Comparison of ENCODE assay signal across 11 mouse cellular contexts in the genomic region with DNA sequence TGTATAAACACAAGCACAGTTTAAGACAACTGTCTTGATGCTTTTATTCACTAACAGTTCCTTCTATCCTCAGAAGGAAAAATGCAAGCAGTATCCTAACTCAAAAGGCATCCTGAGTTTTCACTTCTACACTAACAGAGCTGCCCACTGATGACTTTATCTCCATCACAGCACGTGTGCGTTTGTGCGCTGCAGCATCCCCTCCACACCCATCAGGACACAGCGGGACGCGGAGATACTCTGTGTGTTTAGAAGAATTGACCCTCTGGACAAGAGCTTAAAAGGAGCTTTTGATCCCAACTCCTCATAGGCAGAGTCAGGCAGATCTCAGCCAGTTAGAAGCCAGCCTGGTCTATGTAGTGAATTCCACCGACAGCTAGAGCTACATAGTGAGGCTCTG. TPM values are rescaled to one million over a fixed set of nuclear protein-coding genes. Genes with fewer than 3 reads are reported as not detected.
DNase-seq lines count a peak whose midpoint lies in the region; ATAC-seq lines count a peak whose summit lies in the region.
"Had no signal": no experiment of that assay in that cellular context is flagged by ENCODE, and none has a peak within 500 bp of the region (broad histone marks: within the 10 kb centered on the region; RNA-seq: fewer than 3 reads in every experiment).

No protein-coding gene starts in this region.

- no peak for DNase-seq in heart, postnatal 10 days
- no peak for DNase-seq in cerebellum, adult 11 months
- DNase-seq in urinary bladder, postnatal 4 days (ENCODE audit: low spot score in 2 of 2), result no peak
- DNase-seq in left cerebral cortex, postnatal 25 days (ENCODE audit: low spot score in 2 of 2), result no peak
- DNase-seq: cerebellum, postnatal 10 days; heart, postnatal 36 days had no signal

- 72% methylated on average over 7 of the region's 7 CpGs for WGBS in heart, embryonic 13.5 days
- WGBS in embryonic facial prominence, embryonic 13.5 days, result 76% methylated on average over 7 of the region's 7 CpGs
- WGBS in limb, embryonic 13.5 days, result 83% methylated on average over 7 of the region's 7 CpGs
- 54% methylated on average over 7 of the region's 7 CpGs for WGBS in midbrain, embryonic 16.5 days

- H3K9me3 ChIP-seq in heart, embryonic 13.5 days, result no peaks in the 10 kb centered on the region
- H3K9me3 ChIP-seq in embryonic facial prominence, embryonic 13.5 days, result no peaks in the 10 kb centered on the region
- H3K9me3 ChIP-seq in limb, embryonic 13.5 days, result no peaks in the 10 kb centered on the region
- no peaks in the 10 kb centered on the region for H3K9me3 ChIP-seq in midbrain, embryonic 16.5 days (replicated peaks; ENCODE audit: control insufficient read depth, low read length, poor library complexity, severe bottlenecking)

- ATAC-seq in heart, embryonic 13.5 days (ENCODE audit: extremely low read depth, insufficient number of reproducible peaks, low FRiP score, low TSS enrichment), result no peak
- ATAC-seq in embryonic facial prominence, embryonic 13.5 days (ENCODE audit: insufficient number of reproducible peaks, insufficient read depth, low FRiP score, low TSS enrichment, low read depth), result no peak
- no peak for ATAC-seq in limb, embryonic 13.5 days (ENCODE audit: low FRiP score, low read depth)
- ATAC-seq in midbrain, embryonic 16.5 days, result no peak

- no peak overlapping the region for H3K27ac ChIP-seq in heart, embryonic 13.5 days (replicated peaks)
- H3K27ac ChIP-seq in embryonic facial prominence, embryonic 13.5 days, result no peak overlapping the region
- H3K27ac ChIP-seq in limb, embryonic 13.5 days, result no peak overlapping the region
- no peak overlapping the region for H3K27ac ChIP-seq in midbrain, embryonic 16.5 days (ENCODE audit: low read length)
- H3K27ac ChIP-seq: macrophage had no signal

- H3K36me3 ChIP-seq in heart, embryonic 13.5 days, result no peaks in the 10 kb centered on the region
- H3K36me3 ChIP-seq in embryonic facial prominence, embryonic 13.5 days, result no peaks in the 10 kb centered on the region
- no peaks in the 10 kb centered on the region for H3K36me3 ChIP-seq in limb, embryonic 13.5 days
- H3K36me3 ChIP-seq in midbrain, embryonic 16.5 days (ENCODE audit: control insufficient read depth, insufficient read depth, low read length), result no peaks in the 10 kb centered on the region

- H3K4me1 ChIP-seq in heart, embryonic 13.5 days, result peaks cover 21% of the 10 kb centered on the region
- H3K4me1 ChIP-seq in embryonic facial prominence, embryonic 13.5 days, result peaks cover 13% of the 10 kb centered on the region; the same call in 1 of the 2 replicates
- peaks cover 18% of the 10 kb centered on the region for H3K4me1 ChIP-seq in limb, embryonic 13.5 days
- peaks cover 21% of the 10 kb centered on the region for H3K4me1 ChIP-seq in midbrain, embryonic 16.5 days (ENCODE audit: control insufficient read depth, insufficient read depth, low read length)

- no peak overlapping the region for H3K4me3 ChIP-seq in heart, embryonic 13.5 days
- H3K4me3 ChIP-seq in embryonic facial prominence, embryonic 13.5 days, result no peak overlapping the region
- H3K4me3 ChIP-seq in limb, embryonic 13.5 days, result no peak overlapping the region
- H3K4me3 ChIP-seq in midbrain, embryonic 16.5 days (ENCODE audit: low read depth, low read length), result no peak overlapping the region

- H3K4me2 ChIP-seq in heart, embryonic 13.5 days, result peak overlapping the region; percentile 84; the same call in 1 of the 2 replicates
- H3K4me2 ChIP-seq in embryonic facial prominence, embryonic 13.5 days, result peak overlapping the region; percentile 17; the same call in 1 of the 2 replicates
- peak overlapping the region; percentile 11; the same call in 1 of the 2 replicates for H3K4me2 ChIP-seq in limb, embryonic 13.5 days (replicated peaks)
- peak overlapping the region; percentile 35; the same call in 1 of the 2 replicates for H3K4me2 ChIP-seq in midbrain, embryonic 16.5 days (ENCODE audit: low read length)

- intact Hi-C loops in heart, postnatal 10 days (cut with DNase I), result loop anchor here (5.0 kb wide), 1 partner anchor 140 kb away; no protein-coding TSS in a partner anchor
- intact Hi-C loops in left cerebral cortex, postnatal 25 days (cut with DNase I), result loop anchor here (5.0 kb wide), 2 partner anchors 60 to 140 kb away; no protein-coding TSS in a partner anchor

- no peaks in the 10 kb centered on the region for H3K27me3 ChIP-seq in heart, embryonic 13.5 days (replicated peaks)
- no peaks in the 10 kb centered on the region for H3K27me3 ChIP-seq in embryonic facial prominence, embryonic 13.5 days
- peaks cover 18% of the 10 kb centered on the region; the same call in 1 of the 2 replicates for H3K27me3 ChIP-seq in limb, embryonic 13.5 days
- no peaks in the 10 kb centered on the region for H3K27me3 ChIP-seq in midbrain, embryonic 16.5 days (ENCODE audit: control insufficient read depth, insufficient read depth, low read depth, low read length)

- H3K9ac ChIP-seq in heart, embryonic 13.5 days, result no peak overlapping the region
- H3K9ac ChIP-seq in embryonic facial prominence, embryonic 13.5 days, result no peak overlapping the region
- H3K9ac ChIP-seq in limb, embryonic 13.5 days, result no peak overlapping the region
- no peak overlapping the region for H3K9ac ChIP-seq in midbrain, embryonic 16.5 days (ENCODE audit: low read depth, low read length)

RNA-seq across cellular contexts. Expression of gene Ralgps2, which starts 2.0 kb away (rescaled TPM):
- 44.2 and 57.4 TPM in 2 replicates for polyA plus RNA-seq in heart, embryonic 13.5 days (2015; fragmentation: Nextera tagmentation; extraction: Ambion mirVana)
- 10 to 100 TPM; 22.0 to 24.5 TPM for total RNA-seq in heart, postnatal 10 days (2021)
- polyA plus RNA-seq in embryonic facial prominence, embryonic 13.5 days (2015; fragmentation: Nextera tagmentation; extraction: Ambion mirVana), result 91.8 and 92.8 TPM in 2 replicates
- 71.2 and 72.8 TPM in 2 replicates for polyA plus RNA-seq in limb, embryonic 13.5 days (2015; fragmentation: Nextera tagmentation; extraction: Ambion mirVana)
- polyA plus RNA-seq in midbrain, embryonic 16.5 days (2015; fragmentation: Nextera tagmentation; extraction: Ambion mirVana), result 78.1 and 99.7 TPM in 2 replicates
- total RNA-seq in left cerebral cortex, postnatal 25 days (2021), result 10 to 100 TPM; 38.4 to 46.2 TPM

Comparison
In these comparisons a context has a peak if more than half of its experiments do, and no peak if none do; other contexts are left out.
1. H3K4me2 ChIP-seq: peak in every context shown above with its lines; median percentile 84 in heart, embryonic 13.5 days; 35 in midbrain, embryonic 16.5 days; 17 in embryonic facial prominence, embryonic 13.5 days; 11 in limb, embryonic 13.5 days.